Mouse (Mus musculus) adrenal gland, adult (tissue): ENCODE results near the gene Agk.

Experiments
- DNase-seq, 2 experiments: peaks; one replicate each; pipeline ENCODE4 v3.0.0; 2022 to 2023; ENCODE audit warnings: low spot score in 1 of 2; ENCODE audit not compliant: inconsistent age in 2 of 2

The Agk gene

GRCm38 (mm10) chr6:40411085-40411484 is 86.1 kb downstream of the Agk start:
- DNase-seq, result no peak

GRCm38 (mm10) chr6:40413046-40413445 is 88.1 kb downstream of the Agk start:
- peak in 1 of 2 experiments; percentile 16 for DNase-seq

- no peak for DNase-seq
These were observed 88.6 kb downstream of the Agk start for GRCm38 (mm10) chr6:40413565-40413964.

- DNase-seq, result no peak
These were observed 90.8 kb downstream of the Agk start for GRCm38 (mm10) chr6:40415799-40416198.

GRCm38 (mm10) chr6:40418386-40418785 is 93.4 kb downstream of the Agk start:
- no peak for DNase-seq

GRCm38 (mm10) chr6:40421099-40421498 is 96.1 kb downstream of the Agk start:
- DNase-seq, result no peak

GRCm38 (mm10) chr6:40423013-40423412 is 98.0 kb downstream of the Agk start:
- DNase-seq, result peak in 1 of 2 experiments; percentile 22

GRCm38 (mm10) chr6:40423774-40424173 is 98.8 kb downstream of the Agk start:
- peak; percentile 48 to 80 for DNase-seq

- no peak for DNase-seq
These were observed 102.5 kb downstream of the Agk start for GRCm38 (mm10) chr6:40427441-40427840.

- DNase-seq, result no peak
These were observed 103.7 kb downstream of the Agk start for GRCm38 (mm10) chr6:40428696-40429095.

- DNase-seq, result no peak
These were observed 104.6 kb downstream of the Agk start for GRCm38 (mm10) chr6:40429521-40429931.

GRCm38 (mm10) chr6:40430251-40430650 is 105.3 kb downstream of the Agk start:
- no peak for DNase-seq

- no peak for DNase-seq
These were observed 105.9 kb downstream of the Agk start for GRCm38 (mm10) chr6:40430878-40431277.

GRCm38 (mm10) chr6:40431356-40431755 is 106.4 kb downstream of the Agk start:
- DNase-seq, result peak; percentile 50 to 65

GRCm38 (mm10) chr6:40431812-40432211 is 106.8 kb downstream of the Agk start:
- DNase-seq, result no peak

GRCm38 (mm10) chr6:40432346-40433275 is 107.6 kb downstream of the Agk start:
- DNase-seq, result no peak

GRCm38 (mm10) chr6:40434697-40435096 is 109.7 kb downstream of the Agk start:
- DNase-seq, result no peak

- DNase-seq, result peak; percentile 56 to 84
These were observed 110.4 kb downstream of the Agk start for GRCm38 (mm10) chr6:40435151-40436046.

GRCm38 (mm10) chr6:40436047-40436483 is 111.1 kb downstream of the Agk start, which contains the start of gene E330009J07Rik:
Gene E330009J07Rik (minus strand): TSS chr6:40436135.
- peak; percentile 89 to 95 for DNase-seq

GRCm38 (mm10) chr6:40438936-40439335 is 114.0 kb downstream of the Agk start, which contains the start of gene Wee2:
Gene Wee2 (plus strand): TSS chr6:40439088.
- DNase-seq, result no peak

- DNase-seq, result no peak
These were observed 114.8 kb downstream of the Agk start for GRCm38 (mm10) chr6:40439731-40440130.
